Mouse (Mus musculus) left cerebral cortex, adult 8-10 months (tissue): ENCODE results near the gene Mvk. TPM values are rescaled to one million over a fixed set of nuclear protein-coding genes. Genes with fewer than 3 reads are reported as not detected.

Experiments used
- DNase-seq, 2 experiments: peaks; one replicate each; pipeline ENCODE4 v3.0.0; 2022; ENCODE audit warnings: low spot score in 2 of 2
- total RNA-seq, 4 experiments: library from RNA; stranded (reverse); gene quantifications; 2 replicates each; pipeline ENCODE4 v1.2.4; 2022

The Mvk gene
- total RNA-seq, result 10 to 100 TPM; 26.6 to 33.4 (median 29.9) TPM

DNA sequence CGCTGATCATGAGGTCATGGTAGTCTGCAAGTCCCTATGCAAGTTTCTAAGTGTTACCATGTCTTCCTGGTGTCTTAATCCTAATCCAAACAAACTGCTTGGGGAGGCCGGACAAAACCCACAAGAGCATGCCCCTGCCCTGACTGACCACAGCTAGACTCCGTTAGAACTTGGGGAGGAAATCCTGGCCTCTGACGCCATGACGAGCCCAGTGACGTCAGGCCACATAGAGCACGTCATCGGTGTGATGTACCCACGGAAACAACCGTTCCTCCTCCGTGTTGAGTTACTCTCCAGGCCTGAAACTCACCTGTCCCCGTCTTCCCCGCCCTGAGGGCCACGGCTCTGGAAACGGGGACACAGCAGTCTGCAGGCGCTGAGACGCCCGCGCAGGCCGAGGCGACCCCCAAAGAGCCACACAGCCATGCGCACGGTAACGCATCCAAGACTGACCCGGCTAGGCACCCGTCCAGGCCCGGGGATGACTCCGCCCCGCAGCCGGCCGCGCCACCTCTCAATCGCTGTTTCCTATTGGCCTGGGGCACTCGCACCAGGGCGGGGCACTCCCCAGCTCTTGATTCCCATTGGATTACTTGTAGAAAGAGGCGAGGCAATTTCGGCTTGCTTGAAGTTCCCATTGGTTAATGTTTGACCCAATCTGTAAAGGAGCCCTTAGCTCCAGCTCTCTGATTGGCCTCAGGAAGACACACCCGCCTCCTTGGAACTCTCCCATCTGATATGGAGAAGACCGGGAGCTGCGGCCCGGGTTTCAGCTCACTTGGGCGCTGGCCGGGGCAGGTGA is at the start of gene Mvk, which contains the start of gene Mmab:
Mvk (plus strand) TSS at position 704 of the 802 bp plus-strand sequence.
Mmab (minus strand) TSS at position 495 of the 802 bp plus-strand sequence.
- DNase-seq, result peak; percentile 98 to 99

DNA sequence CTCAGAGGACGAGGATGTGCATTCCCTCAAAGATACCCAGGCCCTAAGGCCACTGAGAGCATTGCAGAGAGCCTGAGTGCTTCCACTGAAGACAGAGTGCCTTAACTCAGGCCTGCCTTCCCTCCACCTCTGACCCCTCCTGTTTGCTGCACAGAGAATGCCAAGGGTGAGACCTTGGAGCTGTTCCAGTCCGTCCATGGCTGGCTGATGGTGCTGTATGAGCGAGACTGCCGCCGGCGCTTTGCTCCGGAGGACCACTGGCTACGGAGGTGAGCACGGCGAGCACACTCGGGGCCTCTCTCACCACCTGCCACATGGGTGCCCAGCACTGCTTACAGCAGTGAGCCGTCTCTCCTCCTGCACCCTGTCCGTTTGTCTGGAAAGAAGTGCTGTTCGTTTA is 37.5 kb upstream of the Mvk start:
- DNase-seq, result no peak

DNA sequence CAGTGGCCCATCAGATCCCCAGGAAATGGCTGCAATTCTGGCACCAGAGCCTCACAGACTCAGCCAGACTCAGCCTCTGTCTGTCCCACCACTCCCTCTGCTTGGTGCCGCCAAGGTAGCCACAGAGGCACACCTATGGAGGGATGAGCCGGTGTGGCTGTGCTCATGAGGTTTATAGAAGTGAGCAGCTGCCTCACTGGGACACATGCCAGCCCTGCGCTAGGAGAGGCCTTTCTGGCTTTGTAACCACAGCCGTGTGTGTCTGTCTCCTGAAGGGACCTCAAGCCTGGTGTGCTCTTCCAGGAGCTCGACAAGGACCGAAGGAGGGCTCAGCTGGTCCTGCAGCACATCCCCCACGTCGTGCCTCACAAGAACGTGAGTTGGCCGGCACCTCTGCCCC is 36.8 kb upstream of the Mvk start:
- no peak for DNase-seq

DNA sequence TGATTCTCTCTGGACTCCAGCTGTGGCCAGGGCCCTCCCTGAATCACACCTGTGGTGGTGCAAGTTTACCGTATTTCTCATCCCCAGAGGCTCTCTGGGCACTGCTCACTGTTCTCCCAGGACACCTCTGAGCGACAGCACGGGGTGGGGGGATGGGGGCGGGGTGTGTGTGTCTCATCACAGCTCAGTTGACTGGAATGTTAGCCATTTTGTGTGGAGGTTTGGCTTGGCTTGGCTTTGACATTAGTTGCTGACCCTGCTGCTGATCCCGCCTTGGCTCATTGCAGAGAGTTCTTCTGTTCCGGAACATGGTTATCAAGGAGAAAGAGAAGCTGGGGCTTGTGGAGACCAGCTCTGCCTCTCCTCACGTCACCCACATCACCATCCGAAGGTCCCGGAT is 36.3 kb upstream of the Mvk start:
- no peak for DNase-seq

DNA sequence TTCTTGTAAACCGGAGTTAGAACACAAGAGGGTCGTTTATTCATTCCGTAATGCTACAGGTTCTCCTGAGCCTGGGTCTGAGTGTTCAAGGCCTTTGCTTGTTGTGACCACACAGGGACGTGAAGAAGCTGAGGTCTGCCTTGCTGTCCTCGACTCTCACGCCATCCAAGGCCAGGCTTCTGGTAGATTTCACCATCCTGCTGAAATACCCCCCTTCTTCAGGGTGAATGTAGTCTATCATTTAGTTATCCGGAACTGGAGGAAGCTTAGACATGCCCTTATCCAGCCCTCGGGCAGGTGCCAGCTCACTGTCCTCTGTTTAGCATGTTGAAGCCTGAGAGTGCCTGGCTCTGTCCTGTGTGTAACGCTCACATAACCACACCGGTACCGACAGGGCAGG is 35.2 kb upstream of the Mvk start:
- no peak for DNase-seq

DNA sequence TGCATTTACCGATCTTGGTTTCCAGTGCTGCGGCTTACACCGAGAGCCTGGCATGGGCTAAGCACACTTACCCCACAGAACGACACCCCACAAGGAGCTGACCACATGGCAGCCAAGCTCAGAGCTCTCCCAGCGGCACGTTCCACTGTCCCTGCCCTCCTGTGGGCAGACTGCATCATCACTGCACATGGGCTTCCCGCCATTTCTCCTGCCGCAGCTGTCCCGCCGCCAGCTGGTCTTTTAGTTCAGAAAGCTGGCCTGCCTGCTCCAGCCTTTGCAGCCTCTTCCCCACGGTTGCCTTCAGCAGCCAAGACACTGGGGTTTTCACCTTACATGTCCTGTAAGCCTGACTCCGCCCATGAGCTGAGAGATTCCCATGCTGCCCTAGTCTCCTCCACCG is 33.6 kb upstream of the Mvk start:
- DNase-seq, result no peak

DNA sequence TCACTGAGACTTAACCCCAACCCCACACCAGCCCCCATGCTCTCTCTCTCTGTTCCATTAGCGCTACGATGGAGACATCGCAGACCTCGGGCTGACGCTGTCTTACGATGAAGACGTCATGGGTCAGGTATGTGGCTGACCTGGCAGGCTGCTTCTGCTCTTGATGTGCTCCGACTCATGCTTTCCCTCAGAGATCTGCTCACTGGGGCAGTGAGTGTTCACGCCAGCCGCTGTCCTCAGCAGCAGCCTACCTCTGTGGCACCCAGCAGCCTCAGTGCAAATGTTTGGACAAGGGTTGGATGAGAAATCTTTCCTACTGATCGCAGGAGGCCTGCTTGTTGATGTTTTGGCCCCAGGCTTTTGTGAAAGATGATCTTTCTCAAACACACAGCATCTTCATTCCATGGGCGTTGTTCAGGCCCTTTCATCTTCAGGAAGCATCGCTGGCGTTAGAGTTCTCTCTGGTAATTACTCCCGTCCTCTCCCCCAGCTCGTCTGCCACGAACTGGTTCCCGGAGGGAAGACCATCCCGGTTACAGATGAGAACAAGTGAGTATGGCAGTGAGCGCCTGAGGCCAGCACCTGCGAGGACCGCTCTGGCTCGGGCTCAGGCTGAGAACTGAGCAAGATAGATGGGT is 31.6 kb upstream of the Mvk start:
- no peak for DNase-seq

DNA sequence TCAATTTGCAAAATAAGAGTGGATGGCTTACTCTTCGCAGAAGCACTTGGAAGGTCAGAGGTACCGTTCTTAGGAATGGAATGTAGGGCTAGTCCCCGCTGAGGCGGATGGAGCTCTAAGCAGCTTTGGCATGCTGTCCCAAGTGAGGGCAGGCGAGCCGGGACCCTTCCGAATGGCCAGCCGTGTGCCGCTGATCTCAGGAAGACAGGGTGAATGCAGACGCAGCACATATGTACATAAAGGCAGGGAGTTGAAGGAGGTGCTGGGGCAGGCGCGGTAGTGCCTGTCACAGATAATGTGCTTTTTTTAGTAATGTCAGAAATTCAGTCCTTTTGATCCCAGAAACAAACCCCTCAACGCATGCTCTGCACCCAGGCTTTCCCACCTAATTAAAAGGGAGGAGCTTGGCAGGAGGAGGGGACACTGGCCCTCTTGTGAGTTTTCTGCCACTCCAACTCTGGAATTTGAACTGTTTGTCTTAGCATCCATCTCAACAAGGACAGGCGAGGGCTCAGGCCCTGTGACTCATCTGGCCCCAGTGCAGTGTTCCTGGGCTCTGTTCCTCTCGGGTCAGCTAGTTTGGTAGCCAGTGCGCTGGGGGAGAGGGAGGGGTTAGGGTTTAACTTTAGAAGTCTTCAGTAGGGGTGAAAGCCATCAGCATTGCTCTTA is 30.9 kb upstream of the Mvk start:
- DNase-seq, result no peak

DNA sequence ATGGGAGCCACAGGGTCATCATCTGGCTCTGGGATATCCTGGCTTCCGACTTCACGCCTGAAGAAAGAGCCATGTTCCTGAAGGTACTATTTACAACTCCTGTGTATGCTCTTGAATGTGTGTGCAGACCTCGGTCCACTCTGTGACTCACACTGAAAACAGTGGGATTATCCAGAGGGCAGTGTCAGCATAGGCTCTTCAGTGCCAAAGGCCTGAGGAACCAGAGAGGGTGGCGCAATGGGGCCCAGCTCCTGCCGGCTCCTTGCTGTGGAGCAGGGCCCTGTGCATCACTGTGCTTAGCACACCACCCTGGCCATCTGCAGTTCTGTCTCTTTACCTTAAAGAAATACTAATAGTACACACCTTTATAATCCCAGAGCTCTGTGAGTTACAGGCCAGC is 28.5 kb upstream of the Mvk start:
- no peak for DNase-seq

DNA sequence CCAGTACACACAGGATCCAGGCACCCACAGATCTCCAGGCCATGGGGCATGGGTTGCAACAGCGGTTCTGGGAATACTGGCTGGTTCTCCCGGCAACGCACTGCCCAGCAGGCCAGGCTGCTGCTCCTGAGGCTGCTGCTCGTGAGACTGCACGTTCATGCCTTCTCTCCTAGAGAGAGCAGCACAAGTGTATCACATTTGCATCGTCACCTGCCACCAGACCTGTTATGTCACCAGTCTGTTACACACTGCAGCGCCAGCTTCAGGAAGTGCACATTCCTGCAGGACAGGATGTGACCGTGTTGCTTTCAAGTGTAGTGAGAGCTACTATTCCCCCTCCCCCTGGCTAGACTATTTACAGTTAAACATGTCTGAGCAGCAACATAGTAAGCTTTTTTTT is 27.2 kb upstream of the Mvk start:
- no peak for DNase-seq

DNA sequence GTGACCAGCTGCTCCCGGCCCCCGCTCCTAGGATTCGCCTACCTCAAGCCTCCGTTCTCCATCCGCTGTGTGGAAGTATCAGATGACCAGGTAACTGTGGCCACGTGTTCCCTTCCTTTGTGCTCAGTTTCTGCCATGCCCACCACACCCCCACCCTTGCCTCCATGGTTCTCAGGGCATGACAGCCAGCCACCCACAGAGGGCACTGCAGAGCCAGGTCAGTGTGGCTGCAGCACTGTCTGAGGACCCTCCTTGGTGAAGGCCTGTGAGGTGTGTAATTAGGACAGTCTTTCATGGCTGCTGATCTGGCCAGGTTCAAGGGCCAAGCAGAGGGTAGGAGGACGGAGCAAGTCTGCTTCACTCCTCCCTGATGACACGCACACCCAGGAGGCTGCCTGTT is 25.5 kb upstream of the Mvk start:
- DNase-seq, result no peak

DNA sequence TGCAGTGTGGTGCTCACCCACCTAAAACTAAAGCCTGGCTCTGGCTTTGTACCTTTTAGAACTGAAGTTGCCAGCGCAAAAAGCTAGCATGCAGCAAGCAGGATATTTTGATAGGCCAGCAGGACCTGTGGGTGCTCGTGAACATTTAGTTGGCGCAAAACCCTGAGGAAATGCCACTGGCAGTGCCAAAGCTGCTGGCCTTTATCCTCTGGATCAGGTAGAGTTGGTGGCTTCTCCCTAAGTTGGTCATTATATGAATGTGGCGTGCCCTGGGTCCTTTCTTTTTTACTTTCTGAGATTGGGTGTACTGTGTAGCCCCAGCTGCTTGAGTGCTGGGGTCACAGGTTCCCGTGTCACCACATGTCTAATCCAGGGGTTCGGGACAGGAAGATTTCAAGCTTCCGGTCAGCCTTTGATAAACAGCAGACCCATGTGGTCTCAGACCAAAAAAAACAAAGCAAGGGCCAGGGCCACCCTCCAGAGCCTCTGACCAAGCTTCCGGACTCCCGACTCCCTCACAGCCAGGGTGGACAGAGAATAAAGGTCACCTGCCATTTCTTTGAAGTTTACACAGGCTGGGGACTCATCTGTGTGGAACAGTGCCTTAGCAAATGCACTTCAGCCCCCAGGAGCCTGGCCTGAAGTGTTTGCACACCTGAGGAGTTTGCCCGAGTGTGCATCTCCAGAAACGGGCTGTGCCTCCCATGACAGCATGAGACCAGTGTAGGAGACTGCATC is 22.3 kb upstream of the Mvk start:
- DNase-seq, result no peak

DNA sequence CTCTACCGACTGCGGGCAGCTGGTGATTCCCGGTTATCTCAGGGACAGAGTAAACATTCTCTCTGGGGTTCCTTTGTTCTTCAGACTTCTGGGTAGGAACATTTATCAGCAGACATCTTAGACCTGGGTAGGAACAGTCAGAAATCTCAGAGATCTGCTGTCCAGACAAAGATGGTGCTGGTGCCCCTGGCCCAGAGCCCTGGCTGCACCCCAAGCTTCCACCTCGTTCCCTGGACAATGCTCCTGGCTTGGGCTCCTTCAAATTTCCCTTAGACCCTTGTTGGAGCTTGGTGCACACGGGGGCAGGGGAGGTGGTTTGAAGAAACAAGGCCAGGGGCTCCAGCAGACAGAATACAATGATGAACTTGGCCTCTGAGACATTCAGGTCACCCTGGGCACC is 21.5 kb upstream of the Mvk start:
- DNase-seq, result no peak

DNA sequence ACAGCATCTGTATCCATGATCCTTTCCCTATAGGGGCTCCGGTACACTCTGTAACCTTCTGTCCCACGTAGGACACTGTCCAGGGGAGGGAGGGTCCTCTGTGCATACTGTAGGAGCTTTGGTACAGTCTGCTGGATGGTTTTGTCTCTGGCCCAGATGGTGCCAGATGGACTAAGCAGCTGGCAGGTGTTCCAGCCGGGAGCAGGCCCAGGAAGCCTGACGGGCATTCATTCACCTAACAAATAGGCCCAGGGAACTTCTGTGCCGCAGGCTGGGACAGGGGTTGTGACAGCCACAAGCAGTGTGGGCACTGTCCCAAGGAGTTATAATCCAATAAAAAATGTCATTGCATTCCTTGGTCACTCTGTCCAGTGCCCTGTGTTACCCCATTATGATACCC is 20.1 kb upstream of the Mvk start:
- no peak for DNase-seq

DNA sequence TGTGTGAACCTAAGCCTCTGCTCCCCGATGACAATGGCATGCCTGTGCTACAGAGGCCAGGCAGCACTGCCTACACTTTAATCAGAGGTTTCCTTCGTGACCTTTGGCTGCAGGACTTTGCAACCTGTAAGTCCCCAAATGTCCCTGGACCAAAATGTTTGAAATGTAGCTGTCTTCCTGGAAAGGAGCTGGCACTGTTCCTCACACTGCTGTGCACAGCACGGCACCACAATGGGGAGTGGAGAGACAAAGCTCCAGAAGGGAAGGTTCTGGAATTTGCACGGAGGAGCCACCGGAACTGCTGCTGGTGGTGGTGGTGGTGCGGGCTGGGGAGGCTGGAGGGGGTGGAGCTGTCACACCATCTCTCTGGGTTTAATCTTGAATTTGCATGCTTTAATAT is 17.3 kb upstream of the Mvk start:
- no peak for DNase-seq

DNA sequence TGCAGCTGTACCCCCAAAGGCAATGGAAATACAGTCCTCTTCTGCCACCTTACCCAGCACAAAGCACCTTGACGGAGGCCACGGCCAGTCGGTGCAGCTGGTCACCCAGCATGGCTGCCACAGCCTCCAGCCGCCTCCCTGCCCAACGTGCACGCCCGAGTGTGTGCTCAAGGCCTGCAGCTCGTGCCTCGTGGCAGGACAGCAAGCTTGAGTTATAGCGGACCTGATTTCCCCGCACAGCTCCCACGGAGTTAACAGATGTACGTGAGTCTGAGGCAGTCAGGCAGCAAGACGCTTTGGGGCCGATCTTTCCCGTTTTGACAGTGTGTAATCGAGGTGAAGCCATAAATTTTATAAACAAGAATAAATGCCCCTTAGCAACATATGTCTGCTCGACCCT is 15.4 kb upstream of the Mvk start:
- no peak for DNase-seq

DNA sequence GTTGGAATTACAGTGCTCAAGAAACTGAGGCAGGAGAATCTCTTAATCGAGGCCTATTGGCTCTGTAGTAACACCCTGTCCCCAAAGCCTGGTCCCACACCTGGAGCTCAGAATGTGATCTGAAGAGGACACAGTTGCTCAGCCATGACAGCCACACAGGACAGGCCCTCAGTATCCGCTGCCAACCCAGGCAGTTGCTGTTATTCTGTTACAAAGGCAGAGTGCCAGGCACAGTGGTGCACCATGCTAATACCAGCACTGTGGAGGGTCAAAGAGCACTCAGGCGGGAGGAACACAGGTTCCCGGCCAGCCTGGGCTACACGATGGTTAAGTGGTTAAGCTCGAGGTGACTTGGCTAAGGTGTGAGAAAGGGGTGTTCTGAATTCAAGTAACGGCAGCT is 14.3 kb upstream of the Mvk start:
- no peak for DNase-seq

DNA sequence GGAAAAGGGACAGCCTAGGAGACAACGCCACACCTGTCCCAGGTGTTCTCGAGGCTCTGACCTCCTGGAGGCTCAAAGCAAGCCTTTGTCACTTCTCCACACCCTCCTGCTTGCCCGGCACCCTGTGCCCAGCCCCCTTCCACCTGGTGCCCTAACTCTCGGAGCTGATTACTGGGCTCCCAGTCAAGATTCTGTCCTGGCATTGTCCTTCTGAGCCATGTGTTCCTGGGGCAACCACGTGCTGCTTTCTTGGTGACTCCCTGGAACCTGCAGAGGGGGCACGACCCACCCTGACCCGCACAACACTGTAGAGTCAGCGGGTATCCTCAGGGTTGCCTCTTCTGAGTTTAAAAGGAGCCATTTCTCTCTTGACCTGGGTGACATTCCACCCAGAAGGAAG is 9.7 kb upstream of the Mvk start:
- DNase-seq, result no peak

DNA sequence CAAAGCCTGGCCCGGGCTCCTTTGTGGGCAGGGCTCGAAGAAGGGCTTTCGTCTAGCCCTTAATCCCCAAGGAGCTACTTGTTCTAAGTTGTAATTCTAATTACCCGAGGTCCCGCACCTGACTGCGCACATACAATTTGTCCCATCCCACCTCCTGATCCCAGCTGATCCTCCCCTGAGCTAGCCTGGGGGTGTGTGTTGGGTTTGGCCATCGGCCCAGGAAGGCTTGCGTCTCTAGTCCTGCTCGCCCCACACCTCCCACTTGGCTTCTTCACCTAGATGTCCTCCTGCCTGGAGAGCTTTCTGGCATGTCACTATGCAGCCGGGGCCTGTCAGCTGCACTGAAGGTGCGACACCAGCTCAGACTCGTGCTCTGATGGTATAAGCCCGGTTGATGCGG is 8.5 kb upstream of the Mvk start:
- no peak for DNase-seq

DNA sequence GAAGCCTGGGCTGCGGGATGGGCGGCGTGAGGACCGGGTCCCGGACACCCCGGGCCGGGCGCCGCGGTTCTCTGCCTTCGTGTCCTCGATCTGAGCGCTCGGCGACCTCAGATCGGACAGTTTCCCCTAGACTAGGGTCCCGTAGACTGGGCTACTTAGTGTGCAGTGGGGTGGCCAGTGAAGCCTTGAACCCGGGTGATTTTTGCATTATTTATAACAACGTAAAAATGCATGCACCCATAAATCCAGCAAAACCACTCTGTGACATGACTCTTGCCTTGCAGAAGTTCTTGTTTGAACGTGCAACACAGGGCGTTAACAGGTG is 261 bp downstream of the Mvk start:
- no peak for DNase-seq

DNA sequence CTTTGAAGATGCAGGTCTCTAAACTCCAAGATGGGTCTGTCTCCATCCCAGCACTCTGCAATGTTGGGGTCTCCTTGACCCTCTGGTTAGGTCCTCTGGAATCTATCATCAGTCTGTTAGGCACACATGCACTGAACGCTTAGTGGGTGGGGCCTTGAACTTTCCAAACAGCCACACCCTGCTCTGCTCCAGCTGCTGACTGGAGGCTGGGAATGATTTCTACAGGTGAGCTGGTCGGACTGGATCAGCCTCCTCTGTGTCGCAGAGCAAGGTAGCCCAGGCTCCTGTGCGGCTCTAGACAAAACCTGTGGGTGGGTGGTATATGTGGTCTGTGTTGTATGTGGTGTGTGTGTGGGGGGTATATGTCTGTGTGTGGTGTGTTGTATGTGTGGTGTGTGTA is 4.9 kb downstream of the Mvk start:
- no peak for DNase-seq

DNA sequence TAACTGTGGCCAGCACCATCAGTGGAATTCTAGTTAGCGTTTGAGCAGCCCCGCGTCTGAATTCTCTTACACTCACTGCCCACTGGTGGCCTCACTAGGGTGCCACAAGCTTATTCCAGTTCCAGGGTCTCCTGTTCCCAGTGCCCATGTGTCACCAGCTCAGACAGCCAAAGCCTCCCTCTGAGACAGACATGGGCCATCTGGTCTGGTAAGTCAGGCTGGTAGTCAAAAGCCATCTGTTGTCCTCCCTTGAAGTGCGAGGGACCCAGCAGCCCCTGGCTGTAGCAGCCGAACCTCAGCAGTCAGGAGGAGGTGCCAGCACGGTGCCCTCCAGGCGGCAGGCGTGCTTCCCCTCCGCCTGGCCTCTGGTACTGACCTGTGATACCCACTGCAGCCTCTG is 12.2 kb downstream of the Mvk start:
- DNase-seq, result no peak
